Mouse (Mus musculus): ENCODE data around the gene Sdha.

The Sdha gene

GRCm38 (mm10) chr13:74302050-74303037 lies 47.7 kb downstream of the Sdha start:
- no peak for DNase-seq (ENCODE audit: low spot score in 2 of 2)

GRCm38 (mm10) chr13:74301607-74301984 lies 48.5 kb downstream of the Sdha start:
- no peak for DNase-seq (ENCODE audit: low spot score in 2 of 2)

DNA sequence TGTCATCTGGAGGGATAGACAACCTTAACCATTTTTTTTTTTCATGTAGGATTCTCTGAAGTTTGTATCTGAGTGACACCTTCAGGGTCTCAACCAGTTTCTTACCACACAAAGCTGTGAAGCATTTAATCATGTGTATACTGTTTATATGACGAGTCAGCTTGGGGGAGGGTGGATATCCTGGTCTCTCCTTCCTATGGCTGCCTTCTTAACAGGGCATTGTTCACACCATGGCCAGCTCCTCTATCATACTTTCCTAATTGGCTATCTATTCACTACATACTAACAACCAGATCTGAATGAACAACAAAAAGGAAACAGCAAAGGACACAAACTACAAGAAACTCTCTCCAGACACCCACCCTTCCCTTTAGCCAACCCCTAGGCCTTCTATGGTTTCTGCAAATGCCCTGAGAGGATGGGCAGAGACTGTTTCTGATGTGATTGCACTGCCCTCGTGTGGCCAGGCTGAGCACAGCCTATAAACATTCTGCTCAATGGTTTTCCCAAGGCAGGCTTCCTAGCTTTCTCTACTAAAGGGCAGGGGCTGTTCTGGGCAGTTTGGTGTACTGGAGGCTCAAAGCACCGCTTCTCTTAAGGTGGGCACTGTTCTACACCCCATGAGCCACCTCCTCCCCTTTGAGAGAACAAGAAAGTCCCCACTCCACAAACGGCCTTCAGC lies 49.0 kb downstream of the Sdha start:
- peak; percentile 69 to 85 for DNase-seq (ENCODE audit: low spot score in 2 of 2)

GRCm38 (mm10) chr13:74296376-74296775 lies 53.7 kb downstream of the Sdha start:
- DNase-seq (ENCODE audit: low spot score in 2 of 2): no peak

DNA sequence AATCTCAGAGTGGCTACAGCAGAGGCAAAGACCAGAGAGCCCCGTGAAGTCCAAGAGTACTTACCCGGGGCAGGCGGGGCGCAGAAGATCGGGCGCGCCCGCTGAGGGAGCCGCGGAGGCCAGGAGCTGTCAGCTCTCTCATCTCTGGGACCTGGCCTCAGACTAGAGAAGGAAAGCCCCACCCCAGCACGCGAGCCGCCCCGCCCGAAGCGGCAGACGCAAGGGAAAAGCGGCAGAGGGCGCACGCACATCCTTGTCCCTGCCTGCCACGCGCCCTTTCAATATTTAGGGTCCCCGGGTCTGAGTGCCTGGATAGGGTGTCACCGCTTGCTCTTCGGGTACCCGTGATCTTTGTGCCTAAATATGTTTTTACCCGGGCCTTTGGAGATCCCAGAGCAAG lies 57.9 kb downstream of the Sdha start, which contains the start of gene Ahrr:
Ahrr (minus strand) TSS at position 165 of the 400 bp plus-strand sequence.
- DNase-seq (ENCODE audit: low spot score in 2 of 2): peak; percentile 25 to 50

GRCm38 (mm10) chr13:74289646-74290045 lies 60.4 kb downstream of the Sdha start:
- DNase-seq (ENCODE audit: low spot score in 2 of 2): no peak

DNA sequence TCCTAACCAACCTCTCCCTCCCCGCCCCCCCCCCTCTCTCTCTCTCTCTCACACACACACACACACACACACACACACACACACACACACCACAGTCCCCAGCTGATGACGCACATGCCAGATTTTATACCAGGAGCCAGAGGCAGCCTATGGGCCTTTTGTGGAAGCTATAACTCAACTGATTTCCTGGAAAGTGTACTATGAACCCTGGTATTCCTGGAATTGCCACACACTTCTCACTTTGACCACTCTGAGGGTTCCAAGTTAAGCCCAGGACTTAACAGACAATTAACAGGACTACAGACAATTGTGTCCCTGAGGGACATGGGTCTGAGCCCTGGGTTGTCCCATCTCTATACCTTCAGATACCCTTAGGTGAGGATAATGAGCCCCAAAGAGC lies 67.8 kb downstream of the Sdha start:
- no peak for DNase-seq (ENCODE audit: low spot score in 2 of 2)

DNA sequence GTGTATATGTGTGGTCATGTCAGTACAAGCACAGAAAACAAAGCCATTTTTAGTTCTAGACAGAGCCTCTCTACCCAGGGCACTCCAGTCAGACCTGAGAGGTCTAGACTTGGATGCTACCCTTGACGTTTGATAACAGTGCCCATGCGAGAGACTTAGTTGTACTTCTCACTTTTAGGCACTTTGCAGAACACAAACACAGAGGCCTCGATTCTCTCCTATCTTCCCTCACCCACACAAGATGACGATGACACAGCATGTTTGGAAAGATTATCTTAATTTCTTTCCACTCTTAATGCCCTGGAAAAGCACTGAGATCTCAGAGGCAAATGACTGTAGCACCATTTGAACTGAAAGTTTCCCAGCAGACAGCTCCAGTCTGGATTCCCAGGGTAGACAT lies 74.4 kb downstream of the Sdha start:
- no peak for DNase-seq (ENCODE audit: low spot score in 2 of 2)
